Mouse (Mus musculus) CH12.LX (cell line): ENCODE data around the gene Narf.

Experiments used
- CTCF ChIP-seq, 2 experiments: IDR thresholded peaks in 1 of 2; conservative IDR thresholded peaks in 1 of 2; 2 replicates each; pipeline ENCODE4 v1.5.1; 2011 to 2012; ENCODE audit warnings: low read depth in 2 of 2, low read length in 2 of 2, improper control_type of control experiment in 1 of 2, inconsistent platforms in 1 of 2, mild to moderate bottlenecking in 1 of 2, moderate library complexity in 1 of 2
- POLR2A ChIP-seq: IDR thresholded peaks from 2 replicates; pipeline ENCODE4 v1.6.1; 2011; ENCODE audit warnings: low read depth, mild to moderate bottlenecking, improper control_type of control experiment, low read length
- UBTF ChIP-seq: IDR thresholded peaks from 2 replicates; pipeline ENCODE4 v1.6.1; 2012; ENCODE audit warnings: low read depth, mild to moderate bottlenecking, inconsistent platforms, low read length, improper control_type of control experiment, moderate library complexity

- TF ChIP-seq UBTF (no peak), CTCF (conservative IDR thresholded peaks at IDR 0.05 in 1 of 2, IDR thresholded peaks at IDR 0.05 in 1 of 2; ENCODE audit: low read depth in 2 of 2, low read length in 2 of 2) (no peak), POLR2A (no peak)
Measured at GRCm38 (mm10) chr11:121282911-121283310, 45.9 kb downstream of the Narf start.
